Mouse (Mus musculus): ENCODE measurements around the gene Gm10837. TPM values are rescaled to one million over a fixed set of nuclear protein-coding genes. Genes with fewer than 3 reads are reported as not detected.

The Gm10837 gene
- polyA plus RNA-seq, 1 experiment from 2014 or later = 0.54 TPM

DNA sequence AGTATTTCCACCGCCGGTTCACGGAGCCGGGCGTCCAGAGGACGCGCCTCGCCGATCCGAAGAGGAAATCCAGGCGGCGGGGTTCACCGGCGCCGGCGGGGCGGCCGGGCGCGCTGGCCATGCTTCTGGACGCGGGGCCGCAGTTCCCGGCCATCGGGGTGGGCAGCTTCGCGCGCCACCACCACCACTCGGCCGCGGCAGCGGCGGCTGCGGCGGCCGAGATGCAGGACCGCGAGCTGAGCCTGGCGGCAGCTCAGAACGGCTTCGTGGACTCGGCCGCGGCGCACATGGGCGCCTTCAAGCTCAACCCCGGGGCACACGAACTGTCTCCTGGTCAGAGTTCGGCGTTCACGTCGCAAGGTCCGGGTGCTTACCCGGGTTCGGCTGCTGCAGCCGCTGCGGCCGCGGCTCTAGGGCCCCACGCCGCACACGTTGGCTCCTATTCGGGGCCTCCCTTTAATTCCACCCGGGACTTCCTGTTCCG is 14.8 kb upstream of the Gm10837 start:
- Histone ChIP-seq H3K4me1 (ENCODE audit: control insufficient read depth, insufficient read depth, low read length) (peaks cover 15% of the 10 kb centered on the region; the same call in 1 of the 2 replicates), H3K4me3 (ENCODE audit: low read depth, low read length) (peak overlapping the region; percentile 75), H3K27ac (ENCODE audit: low read depth, low read length) (peak overlapping the region; percentile 98), H3K27me3 (ENCODE audit: control insufficient read depth, insufficient read depth, low read length) (peaks cover 49% of the 10 kb centered on the region), H3K36me3 (ENCODE audit: control insufficient read depth, insufficient read depth, low read length) (no peaks in the 10 kb centered on the region), H3K4me2 (ENCODE audit: low read depth) (peak overlapping the region; percentile 72), H3K9me3 (ENCODE audit: control insufficient read depth, low read length) (no peaks in the 10 kb centered on the region), H3K9ac (ENCODE audit: low read length) (peak overlapping the region; percentile 95)
- DNase-seq (ENCODE audit: low spot score) (peak; percentile 65), ATAC-seq (ENCODE audit: insufficient read depth, low FRiP score, low TSS enrichment) (0 out of 2 replicates have a peak, but pooled peaks have one; percentile 12)
- under 1% methylated on average over 58 of the region's 65 CpGs for WGBS

DNA sequence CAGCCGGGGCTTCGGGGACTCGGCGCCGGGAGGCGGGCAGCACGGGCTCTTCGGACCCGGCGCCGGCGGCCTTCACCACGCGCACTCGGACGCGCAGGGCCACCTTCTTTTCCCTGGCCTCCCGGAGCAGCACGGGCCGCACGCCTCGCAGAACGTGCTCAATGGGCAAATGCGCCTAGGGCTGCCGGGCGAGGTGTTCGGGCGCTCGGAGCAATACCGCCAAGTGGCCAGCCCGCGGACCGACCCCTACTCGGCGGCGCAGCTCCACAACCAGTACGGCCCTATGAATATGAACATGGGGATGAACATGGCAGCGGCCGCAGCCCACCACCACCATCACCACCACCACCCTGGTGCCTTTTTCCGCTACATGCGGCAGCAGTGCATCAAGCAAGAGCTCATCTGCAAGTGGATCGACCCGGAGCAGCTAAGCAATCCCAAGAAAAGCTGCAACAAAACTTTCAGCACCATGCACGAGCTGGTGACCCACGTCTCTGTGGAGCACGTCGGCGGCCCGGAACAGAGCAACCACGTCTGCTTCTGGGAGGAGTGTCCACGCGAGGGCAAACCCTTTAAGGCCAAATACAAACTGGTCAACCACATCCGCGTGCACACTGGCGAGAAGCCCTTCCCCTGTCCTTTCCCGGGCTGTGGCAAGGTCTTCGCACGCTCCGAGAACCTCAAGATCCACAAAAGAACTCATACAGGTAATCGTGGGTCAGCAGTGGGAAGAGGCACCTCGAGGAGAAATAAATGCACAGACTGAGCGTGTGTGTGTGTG is 14.2 kb upstream of the Gm10837 start:
- Histone ChIP-seq H3K4me2 (ENCODE audit: low read depth) (peak overlapping the region; percentile 72), H3K9me3 (ENCODE audit: control insufficient read depth, low read length) (no peaks in the 10 kb centered on the region), H3K9ac (ENCODE audit: low read length) (peak overlapping the region; percentile 95), H3K27ac (ENCODE audit: low read depth, low read length) (peak overlapping the region; percentile 98), H3K4me1 (ENCODE audit: control insufficient read depth, insufficient read depth, low read length) (peaks cover 15% of the 10 kb centered on the region; the same call in 1 of the 2 replicates), H3K4me3 (ENCODE audit: low read depth, low read length) (peak overlapping the region; percentile 75), H3K27me3 (ENCODE audit: control insufficient read depth, insufficient read depth, low read length) (peaks cover 47% of the 10 kb centered on the region), H3K36me3 (ENCODE audit: control insufficient read depth, insufficient read depth, low read length) (no peaks in the 10 kb centered on the region)
- ATAC-seq (ENCODE audit: insufficient read depth, low FRiP score, low TSS enrichment) = no peak
- under 1% methylated on average over 62 of the region's 62 CpGs for WGBS
- DNase-seq (ENCODE audit: low spot score) = peak; percentile 66

DNA sequence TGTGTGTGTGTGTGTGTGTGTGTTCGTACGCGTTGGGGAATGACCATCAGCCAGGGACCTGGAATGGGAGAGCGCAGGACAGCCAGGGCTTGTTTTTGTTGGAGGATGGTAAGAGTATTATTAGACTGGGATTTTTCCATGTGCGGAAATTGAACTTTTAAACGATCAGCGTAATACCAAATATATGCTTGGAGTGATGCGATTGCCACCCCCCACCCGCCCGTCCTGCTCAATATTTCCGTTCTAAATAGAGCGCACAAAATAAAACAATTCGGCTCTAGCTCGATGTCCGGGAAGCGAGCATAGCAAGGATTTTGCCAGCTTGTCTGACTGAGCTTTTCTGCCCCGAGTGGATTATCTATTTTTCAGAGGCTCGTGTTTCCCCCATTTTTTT is 13.6 kb upstream of the Gm10837 start:
- no peak for DNase-seq (ENCODE audit: low spot score)
- peak overlapping the region; percentile 72 for H3K4me2 ChIP-seq (ENCODE audit: low read depth)
- H3K4me3 ChIP-seq (ENCODE audit: low read depth, low read length) = peak overlapping the region; percentile 75
- no peaks in the 10 kb centered on the region for H3K9me3 ChIP-seq (ENCODE audit: control insufficient read depth, low read length)
- H3K4me1 ChIP-seq (ENCODE audit: control insufficient read depth, insufficient read depth, low read length) = peaks cover 15% of the 10 kb centered on the region; the same call in 1 of the 2 replicates
- H3K9ac ChIP-seq (ENCODE audit: low read length) = peak overlapping the region; percentile 95
- H3K27ac ChIP-seq (ENCODE audit: low read depth, low read length) = peak overlapping the region; percentile 98
- no peak for ATAC-seq (ENCODE audit: insufficient read depth, low FRiP score, low TSS enrichment)
- H3K36me3 ChIP-seq (ENCODE audit: control insufficient read depth, insufficient read depth, low read length) = no peaks in the 10 kb centered on the region
- WGBS = under 1% methylated on average over 18 of the region's 18 CpGs
- H3K27me3 ChIP-seq (ENCODE audit: control insufficient read depth, insufficient read depth, low read length) = peaks cover 47% of the 10 kb centered on the region

DNA sequence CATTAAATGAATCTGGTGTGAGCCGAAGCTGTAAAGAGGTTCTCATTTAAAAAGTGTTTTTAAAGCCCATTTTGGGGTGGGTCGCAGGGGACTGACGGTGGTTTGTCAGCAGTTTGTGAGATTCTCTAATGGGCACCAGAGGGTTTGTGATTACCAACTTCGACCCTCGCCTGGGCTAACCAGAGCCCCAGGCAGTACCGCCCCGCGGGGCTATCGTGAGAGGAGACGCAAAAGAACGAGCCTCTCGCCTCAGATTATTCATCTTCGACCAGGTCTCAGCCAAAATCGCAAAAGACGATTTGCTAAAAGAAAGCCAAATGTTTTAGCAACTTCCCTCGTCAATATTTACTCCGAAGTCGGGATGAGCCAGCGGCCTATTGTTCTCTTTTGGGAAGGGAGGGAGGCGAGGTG is 13.1 kb upstream of the Gm10837 start:
- under 1% methylated on average over 20 of the region's 20 CpGs for WGBS
- H3K9ac ChIP-seq (ENCODE audit: low read length) = peak overlapping the region; percentile 95
- H3K27ac ChIP-seq (ENCODE audit: low read depth, low read length) = peak overlapping the region; percentile 98
- H3K27me3 ChIP-seq (ENCODE audit: control insufficient read depth, insufficient read depth, low read length) = peaks cover 51% of the 10 kb centered on the region
- ATAC-seq (ENCODE audit: insufficient read depth, low FRiP score, low TSS enrichment) (no peak), DNase-seq (ENCODE audit: low spot score) (peak; percentile 40)
- peak overlapping the region; percentile 72 for H3K4me2 ChIP-seq (ENCODE audit: low read depth)
- H3K36me3 ChIP-seq (ENCODE audit: control insufficient read depth, insufficient read depth, low read length) = no peaks in the 10 kb centered on the region
- peak overlapping the region; percentile 75 for H3K4me3 ChIP-seq (ENCODE audit: low read depth, low read length)
- no peaks in the 10 kb centered on the region for H3K9me3 ChIP-seq (ENCODE audit: control insufficient read depth, low read length)
- peaks cover 15% of the 10 kb centered on the region; the same call in 1 of the 2 replicates for H3K4me1 ChIP-seq (ENCODE audit: control insufficient read depth, insufficient read depth, low read length)

- DNase-seq (ENCODE audit: low spot score) (no peak), ATAC-seq (ENCODE audit: insufficient read depth, low FRiP score, low TSS enrichment) (no peak)
- no peaks in the 10 kb centered on the region for H3K9me3 ChIP-seq (ENCODE audit: control insufficient read depth, low read length)
- H3K27ac ChIP-seq (ENCODE audit: low read depth, low read length) = peak overlapping the region; percentile 67
- peak overlapping the region; percentile 72 for H3K4me2 ChIP-seq (ENCODE audit: low read depth)
- peaks cover 57% of the 10 kb centered on the region for H3K27me3 ChIP-seq (ENCODE audit: control insufficient read depth, insufficient read depth, low read length)
- H3K4me3 ChIP-seq (ENCODE audit: low read depth, low read length) = peak overlapping the region; percentile 75
- 2% methylated on average over 9 of the region's 9 CpGs for WGBS
- peak overlapping the region; percentile 95 for H3K9ac ChIP-seq (ENCODE audit: low read length)
- H3K36me3 ChIP-seq (ENCODE audit: control insufficient read depth, insufficient read depth, low read length) = no peaks in the 10 kb centered on the region
- peaks cover 15% of the 10 kb centered on the region; the same call in 1 of the 2 replicates for H3K4me1 ChIP-seq (ENCODE audit: control insufficient read depth, insufficient read depth, low read length)
Observed at GRCm38 (mm10) chr14:122477971-122478573, 12.3 kb upstream of the Gm10837 start.

DNA sequence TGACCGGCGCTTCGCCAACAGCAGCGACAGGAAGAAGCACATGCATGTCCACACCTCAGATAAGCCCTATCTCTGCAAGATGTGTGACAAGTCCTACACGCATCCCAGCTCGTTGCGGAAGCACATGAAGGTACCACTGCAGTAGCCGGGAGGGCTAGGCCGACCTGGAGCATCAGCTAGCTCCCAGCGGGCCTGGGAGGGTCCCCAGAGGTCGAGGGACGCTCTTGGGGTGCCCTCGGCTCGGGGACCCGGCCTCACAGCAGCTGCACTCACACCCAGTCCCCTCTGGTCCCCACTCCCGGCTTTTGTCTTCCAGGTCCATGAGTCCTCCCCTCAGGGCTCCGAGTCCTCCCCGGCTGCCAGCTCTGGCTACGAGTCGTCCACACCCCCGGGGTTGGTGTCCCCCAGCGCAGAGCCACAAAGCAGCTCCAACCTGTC is 11.8 kb upstream of the Gm10837 start:
- Histone ChIP-seq H3K27me3 (ENCODE audit: control insufficient read depth, insufficient read depth, low read length) (peaks cover 57% of the 10 kb centered on the region), H3K4me1 (ENCODE audit: control insufficient read depth, insufficient read depth, low read length) (peaks cover 14% of the 10 kb centered on the region; the same call in 1 of the 2 replicates), H3K9ac (ENCODE audit: low read length) (peak overlapping the region; percentile 95), H3K27ac (ENCODE audit: low read depth, low read length) (peak overlapping the region; percentile 53; the same call in 1 of the 2 replicates), H3K36me3 (ENCODE audit: control insufficient read depth, insufficient read depth, low read length) (no peaks in the 10 kb centered on the region), H3K4me2 (ENCODE audit: low read depth) (peak overlapping the region; percentile 72), H3K4me3 (ENCODE audit: low read depth, low read length) (peak overlapping the region; percentile 75), H3K9me3 (ENCODE audit: control insufficient read depth, low read length) (no peaks in the 10 kb centered on the region)
- WGBS = under 1% methylated on average over 22 of the region's 22 CpGs
- ATAC-seq (ENCODE audit: insufficient read depth, low FRiP score, low TSS enrichment) (no peak), DNase-seq (ENCODE audit: low spot score) (peak; percentile 71)

GRCm38 (mm10) chr14:122479461-122480109 is 10.8 kb upstream of the Gm10837 start:
- Histone ChIP-seq H3K4me2 (ENCODE audit: low read depth) (peak overlapping the region; percentile 72), H3K36me3 (ENCODE audit: control insufficient read depth, insufficient read depth, low read length) (no peaks in the 10 kb centered on the region), H3K27me3 (ENCODE audit: control insufficient read depth, insufficient read depth, low read length) (peaks cover 62% of the 10 kb centered on the region), H3K4me3 (ENCODE audit: low read depth, low read length) (peak overlapping the region; percentile 75), H3K9me3 (ENCODE audit: control insufficient read depth, low read length) (no peaks in the 10 kb centered on the region), H3K27ac (ENCODE audit: low read depth, low read length) (no peak overlapping the region), H3K4me1 (ENCODE audit: control insufficient read depth, insufficient read depth, low read length) (peaks cover 10% of the 10 kb centered on the region; the same call in 1 of the 2 replicates), H3K9ac (ENCODE audit: low read length) (peak overlapping the region; percentile 95)
- DNase-seq (ENCODE audit: low spot score) (peak; percentile 26), ATAC-seq (ENCODE audit: insufficient read depth, low FRiP score, low TSS enrichment) (no peak)
- WGBS = 10% methylated on average over 17 of the region's 17 CpGs

DNA sequence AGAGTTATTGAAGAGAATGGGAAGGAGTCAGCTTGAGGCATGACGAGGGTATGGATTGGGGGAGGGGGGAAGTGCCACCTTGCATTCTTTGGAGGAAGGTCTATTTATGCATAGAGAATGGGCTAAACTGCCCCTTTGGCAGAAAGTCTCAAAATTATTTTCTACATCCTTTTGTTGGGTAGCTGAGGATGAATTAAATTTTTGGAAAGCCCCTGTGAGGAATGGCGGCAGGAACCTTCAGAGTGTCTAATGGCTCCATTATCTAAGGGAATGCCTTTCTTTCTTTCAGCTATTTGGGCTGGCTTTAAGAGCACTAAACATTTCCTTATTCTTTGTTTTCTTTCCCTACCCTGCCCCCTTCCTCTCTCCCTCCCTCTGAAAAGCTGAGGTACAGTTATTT is 10.0 kb upstream of the Gm10837 start:
- Histone ChIP-seq H3K9ac (ENCODE audit: low read length) (peak overlapping the region; percentile 71), H3K27me3 (ENCODE audit: control insufficient read depth, insufficient read depth, low read length) (peaks cover 65% of the 10 kb centered on the region), H3K4me2 (ENCODE audit: low read depth) (peak overlapping the region; percentile 51), H3K27ac (ENCODE audit: low read depth, low read length) (no peak overlapping the region), H3K4me3 (ENCODE audit: low read depth, low read length) (peak overlapping the region; percentile 33), H3K36me3 (ENCODE audit: control insufficient read depth, insufficient read depth, low read length) (no peaks in the 10 kb centered on the region), H3K9me3 (ENCODE audit: control insufficient read depth, low read length) (no peaks in the 10 kb centered on the region), H3K4me1 (ENCODE audit: control insufficient read depth, insufficient read depth, low read length) (peaks cover 15% of the 10 kb centered on the region)
- ATAC-seq (ENCODE audit: insufficient read depth, low FRiP score, low TSS enrichment) = no peak
- WGBS = 4% methylated on average over 2 of the region's 2 CpGs
- peak; percentile 28 for DNase-seq (ENCODE audit: low spot score)

Measured in neural tube, embryonic 11.5 days (tissue).